Mouse (Mus musculus): Measurements from ENCODE around the gene Nrp2.

The Nrp2 gene

DNA sequence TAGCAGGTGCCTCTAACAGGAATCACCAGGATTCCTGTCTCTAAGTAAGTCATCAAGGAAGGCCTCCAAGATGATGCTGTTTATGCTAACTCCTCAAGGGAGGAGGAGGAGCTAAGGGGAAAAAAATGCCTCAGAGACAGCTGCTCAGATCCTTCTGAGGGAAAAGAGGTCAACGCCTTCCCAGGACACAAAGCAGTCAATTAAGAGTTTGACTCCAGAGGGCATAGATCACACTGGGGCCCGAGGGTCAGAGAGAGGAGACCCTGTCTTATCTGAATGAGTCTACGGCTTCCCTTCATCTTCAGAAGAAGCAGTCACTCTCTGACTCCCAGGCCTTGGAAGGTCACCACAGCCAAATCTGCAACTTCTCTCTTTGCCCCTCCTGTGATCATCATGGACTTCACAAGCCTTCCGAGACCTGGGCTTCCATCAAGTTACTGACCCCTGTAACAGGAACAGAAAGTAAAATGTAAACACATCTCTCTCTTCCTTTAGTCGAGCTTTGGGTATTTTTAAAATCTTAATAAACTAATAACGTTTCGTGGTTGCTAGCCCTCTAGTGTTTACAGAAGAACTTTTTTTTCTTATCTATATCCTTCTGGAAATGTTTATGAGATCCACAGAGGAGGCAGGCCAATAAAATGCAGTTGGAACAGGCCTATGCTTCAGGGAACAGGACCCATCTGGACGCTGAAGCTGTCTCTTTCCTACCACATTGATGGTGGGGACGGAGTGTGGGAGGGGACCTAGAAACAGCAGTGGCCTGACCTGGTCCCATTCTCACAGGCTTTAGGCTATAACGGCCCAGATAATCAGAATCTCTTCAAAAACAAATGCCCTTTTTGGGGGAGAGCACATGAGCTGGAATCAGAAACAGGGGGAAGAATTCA lies 118.7 kb downstream of the Nrp2 start:
- DNase-seq (ENCODE audit: low spot score): peak; percentile 64

DNA sequence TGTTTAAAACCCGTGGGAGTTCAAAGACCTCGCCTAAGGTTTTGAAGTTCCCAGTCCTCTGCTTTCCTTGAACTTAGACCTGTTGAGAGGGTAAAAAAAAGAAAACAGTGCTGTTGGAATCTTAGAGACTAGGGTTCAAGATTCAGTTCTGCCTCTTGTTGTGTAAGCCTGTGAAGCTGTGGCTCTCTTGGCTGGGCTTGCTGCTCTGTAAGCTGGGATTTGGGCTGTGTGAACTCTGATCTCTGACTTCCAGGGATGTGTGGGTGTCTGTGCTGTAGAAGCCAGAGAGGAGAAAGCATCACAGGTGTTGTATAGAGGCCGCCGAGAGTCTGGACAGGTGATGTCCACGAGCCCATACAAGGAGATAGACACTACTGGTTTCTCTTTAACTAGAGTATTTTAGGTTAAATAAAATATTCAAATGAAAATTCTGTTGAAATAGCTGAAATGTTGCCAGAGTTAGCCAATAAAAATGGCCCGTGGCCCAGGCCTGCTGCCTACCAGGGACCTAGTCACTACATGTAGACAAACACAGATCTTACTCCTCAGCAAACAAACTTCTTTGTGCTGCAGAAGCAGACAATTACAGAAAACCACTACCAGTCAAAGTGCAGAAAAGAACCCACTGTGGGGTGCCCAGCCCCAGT lies 120.6 kb downstream of the Nrp2 start:
- no peak for DNase-seq (ENCODE audit: low spot score)

DNA sequence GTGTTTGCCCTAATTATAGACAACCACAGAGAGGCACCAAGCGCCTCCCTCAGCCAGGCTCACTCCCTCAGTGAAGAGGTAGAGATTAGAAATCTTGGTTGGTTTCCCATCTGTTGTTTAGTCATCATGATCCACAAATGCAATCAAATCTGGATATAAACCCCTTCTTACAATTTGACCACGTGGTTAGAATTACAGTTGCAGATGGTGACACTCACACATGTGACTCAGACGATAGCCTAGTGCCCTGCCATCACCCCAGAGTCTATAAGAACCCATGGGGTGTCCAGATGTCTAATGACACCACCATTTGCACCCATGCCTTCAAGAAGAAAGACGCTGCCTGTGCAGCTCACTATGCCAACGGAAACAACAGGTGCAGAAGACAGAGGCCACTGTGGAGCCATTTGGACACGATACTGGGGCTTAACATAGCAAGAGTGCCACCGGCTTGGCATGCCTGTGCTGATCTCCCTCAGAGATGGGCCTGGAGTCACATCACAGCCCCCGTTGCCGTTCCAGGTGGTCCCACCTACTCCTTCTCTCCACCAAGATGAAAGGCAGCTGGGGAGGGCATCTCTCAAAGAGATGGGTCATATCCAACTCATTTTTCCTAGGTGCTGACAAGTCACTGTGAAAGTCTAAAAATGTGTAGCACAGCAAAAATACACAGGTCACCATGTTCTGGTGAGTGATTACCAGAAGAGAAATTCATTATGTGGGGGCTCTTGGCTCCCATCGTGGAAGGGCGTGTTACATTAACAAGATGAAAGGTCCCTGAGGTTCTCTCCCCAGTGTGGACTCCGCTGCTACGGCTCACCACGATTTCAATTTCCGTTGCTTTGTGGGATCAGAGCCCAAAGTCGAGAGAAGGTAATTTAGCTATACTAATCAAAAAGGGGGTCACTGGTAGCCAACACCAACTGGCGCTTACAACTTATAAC lies 123.0 kb downstream of the Nrp2 start:
- no peak for DNase-seq (ENCODE audit: low spot score)

DNA sequence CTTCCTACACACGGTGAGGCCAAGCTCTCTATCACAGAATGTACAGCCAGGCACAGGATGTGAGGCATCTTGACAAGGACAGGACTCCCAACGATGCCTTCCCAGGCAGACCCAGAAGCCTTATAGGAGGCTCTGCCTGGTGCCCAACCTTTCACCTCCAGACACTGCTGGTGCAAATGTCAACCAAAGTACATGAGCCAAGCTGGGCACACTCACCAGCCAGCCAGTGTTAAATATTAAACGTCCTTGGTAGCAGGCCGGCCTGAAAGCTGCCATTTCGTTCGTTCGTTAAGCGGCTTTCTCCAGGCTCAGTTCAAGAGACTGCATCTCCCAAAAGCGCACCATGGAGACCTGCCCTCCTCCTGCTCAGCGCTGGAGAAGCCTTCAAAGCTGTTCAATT lies 124.2 kb downstream of the Nrp2 start:
- no peak for DNase-seq (ENCODE audit: low spot score)

DNA sequence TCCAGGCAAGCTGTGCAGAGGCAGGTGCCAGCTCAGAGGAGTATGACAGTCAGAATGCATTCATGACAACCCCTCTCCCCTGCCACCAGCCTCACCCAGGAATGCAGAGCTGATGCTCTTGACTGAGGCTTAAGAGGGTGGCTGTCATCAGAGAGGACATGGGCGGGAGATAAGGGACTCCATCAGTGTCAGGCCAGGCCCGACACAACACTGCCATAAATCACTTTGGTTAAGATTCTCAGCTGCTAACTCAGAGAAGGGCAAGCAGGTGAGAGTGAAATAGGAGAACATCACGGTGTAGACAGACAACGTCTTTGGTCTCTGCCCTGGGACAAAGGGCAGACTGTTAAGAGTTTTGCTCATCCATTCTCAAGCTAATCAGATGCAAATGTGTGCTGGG lies 125.1 kb downstream of the Nrp2 start:
- DNase-seq (ENCODE audit: low spot score): no peak

DNA sequence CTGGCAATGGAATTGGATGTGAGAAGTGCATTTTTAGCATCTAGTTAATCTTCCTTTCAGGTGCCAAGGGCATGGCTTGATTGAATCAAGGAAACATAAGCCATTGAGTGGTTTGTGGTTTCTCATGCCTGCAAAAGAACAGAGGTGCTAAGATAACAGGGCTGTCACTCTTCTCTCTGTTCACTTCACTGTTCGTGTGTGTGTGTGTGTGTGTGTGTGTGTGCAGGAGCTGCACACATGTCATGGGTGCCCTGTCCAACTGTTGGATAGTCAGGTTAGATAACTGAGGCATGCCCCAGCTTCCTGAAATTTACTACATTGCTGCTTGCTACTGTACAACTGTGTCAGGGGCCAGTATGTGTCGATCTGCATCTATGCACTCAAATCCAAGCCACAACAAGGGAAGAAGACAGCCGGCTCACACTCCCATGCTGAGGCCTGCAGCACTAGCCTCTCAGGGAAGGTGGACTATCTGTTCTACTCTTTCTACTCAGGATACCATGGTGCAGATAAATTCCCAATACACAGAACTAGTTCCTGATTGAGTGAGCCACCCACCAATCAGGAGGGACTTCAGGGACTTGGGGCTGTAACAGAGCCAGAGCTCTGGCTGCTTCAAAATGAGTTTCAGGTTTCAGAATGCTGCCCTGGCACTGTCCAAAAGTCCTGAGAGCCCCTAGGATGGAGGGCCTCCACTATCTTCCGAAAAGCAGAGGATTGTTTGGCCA lies 126.8 kb downstream of the Nrp2 start:
- no peak for DNase-seq (ENCODE audit: low spot score)

DNA sequence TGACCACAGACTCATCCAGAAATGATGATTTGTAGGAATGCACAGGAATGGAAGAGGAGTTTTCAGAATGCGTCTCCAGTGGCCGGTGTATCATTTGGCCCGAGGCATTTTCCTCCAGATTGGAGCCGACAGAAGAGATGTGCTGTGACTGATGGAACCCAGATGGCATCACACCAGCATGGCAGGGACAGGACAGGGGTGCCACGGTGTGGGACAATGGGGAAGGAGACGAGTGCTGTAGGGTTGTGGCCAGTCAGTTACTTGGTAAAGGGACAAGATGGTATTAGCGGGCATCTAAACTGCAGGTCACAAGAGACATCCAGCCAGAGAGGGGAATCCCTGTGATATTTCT lies 127.3 kb downstream of the Nrp2 start:
- no peak for DNase-seq (ENCODE audit: low spot score)

DNA sequence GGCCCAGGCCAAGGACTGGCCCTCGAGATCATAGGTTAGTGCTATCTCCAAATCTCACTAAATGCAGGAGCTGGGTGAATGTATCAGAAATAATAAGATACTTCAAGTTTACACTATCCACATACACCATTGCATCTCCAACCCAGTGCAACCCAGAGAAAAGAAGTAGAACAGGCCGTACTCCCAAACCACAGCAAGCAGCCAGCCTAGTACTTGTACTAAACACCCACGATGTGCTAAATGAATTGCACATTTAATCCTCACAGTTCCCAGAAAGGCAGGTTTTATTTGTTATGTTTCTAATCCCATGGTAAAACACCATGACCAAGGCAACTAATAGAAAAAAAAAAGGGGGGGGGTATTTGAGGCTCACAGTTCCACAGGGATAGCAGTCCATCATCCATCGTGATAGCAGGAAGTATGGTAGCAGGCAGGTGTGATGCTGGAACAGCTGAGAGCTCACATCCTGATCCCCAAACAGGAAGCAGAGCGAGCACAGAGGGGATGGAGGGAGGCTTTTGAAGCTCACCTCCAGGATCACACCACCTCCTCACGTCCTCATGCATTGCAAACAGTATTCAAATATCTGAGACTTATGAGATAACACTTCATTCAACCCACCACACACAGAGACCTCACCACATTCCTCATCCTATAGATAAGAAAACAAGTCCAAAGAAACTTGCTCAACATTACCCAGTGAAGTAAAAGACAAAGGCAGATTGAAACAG lies 128.8 kb downstream of the Nrp2 start:
- no peak for DNase-seq (ENCODE audit: low spot score)

DNA sequence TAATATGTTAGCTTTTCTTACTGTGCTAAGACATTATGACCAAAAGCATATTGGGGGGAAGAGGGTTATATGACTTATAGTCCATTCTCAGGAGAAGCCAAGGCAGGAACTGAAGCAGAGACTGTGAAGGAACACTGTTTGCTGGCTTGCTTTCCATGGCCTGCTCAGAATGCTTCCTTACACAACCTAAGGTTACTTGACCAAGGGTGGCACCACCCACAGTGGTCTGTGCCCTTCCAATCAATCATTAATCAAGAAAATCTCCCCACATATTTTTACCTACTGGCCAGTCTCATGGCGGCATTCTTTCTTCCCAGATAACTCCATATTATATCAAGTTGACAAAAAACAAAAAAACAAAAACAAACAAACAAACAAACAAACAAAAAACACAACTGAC lies 130.3 kb downstream of the Nrp2 start:
- no peak for DNase-seq (ENCODE audit: low spot score)

DNA sequence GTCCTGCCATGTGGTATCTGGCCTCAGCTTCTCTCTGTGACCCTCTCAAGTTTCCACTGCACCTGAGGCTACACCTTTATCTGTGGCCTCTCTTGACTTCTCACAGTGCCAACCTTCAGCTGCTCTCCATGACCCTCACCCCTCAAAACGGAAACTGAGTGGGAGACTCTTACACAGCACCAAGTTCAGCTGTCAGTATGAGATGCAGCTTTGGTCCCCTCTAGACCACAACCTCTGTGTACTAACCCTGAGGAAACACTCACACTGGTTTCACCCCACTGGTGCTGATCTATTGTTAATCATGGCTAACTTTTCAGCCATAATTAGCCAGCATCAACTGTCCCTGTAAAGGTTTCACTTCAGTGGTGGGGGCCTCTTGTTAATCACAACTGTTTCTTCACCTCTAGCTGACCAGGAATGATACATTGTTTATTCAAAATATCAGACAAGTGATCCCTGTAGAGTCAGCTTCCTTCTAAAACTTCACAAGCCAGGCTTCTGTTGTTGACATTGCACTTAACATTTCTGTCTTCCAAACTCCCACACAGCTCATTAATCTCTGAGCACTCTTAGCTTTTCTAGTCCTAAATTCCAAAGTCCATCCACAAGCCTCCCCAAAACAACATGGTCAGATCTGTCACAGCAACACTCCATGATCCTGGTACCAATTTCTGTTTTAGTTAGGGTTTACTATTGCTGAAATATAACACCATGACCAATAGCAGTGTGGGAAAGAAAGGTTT lies 131.5 kb downstream of the Nrp2 start:
- no peak for DNase-seq (ENCODE audit: low spot score)

DNA sequence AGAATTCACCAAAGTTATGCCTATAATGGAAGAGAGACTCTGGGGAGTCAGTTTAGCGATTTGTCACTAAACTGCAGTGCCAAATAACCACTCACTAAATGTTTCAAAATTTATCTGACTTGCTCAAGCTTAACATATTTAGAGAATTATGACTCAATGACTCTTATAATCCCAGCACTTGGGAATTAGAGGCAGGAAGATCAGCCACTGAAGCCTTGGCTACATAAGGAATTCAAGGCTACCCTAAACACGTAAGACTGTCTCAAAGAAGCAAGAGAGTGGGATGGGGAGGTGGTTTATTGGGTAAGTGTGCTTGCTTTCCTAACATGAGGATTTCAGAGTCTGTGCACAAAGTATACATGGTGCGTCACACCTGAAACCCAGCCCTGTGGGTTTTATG lies 135.0 kb downstream of the Nrp2 start:
- DNase-seq (ENCODE audit: low spot score): no peak

DNA sequence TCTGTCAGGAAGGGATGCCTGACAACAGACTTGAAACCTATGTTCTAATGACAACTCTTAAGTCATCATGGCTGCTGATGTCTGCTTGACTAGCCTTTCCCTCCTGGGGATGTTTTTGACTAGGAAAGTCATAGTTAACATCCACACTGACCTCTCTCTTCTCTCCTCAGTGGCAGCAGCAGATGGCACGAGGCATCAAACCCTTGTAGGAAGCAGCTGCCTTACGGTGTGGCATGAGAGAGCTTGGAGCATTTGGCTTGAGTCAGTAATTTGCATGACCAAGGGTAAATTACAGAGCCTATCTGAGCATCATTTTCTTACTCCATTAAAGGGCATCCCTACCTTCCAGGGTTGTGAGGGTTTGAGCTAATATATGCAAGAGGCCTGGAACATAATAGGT lies 135.5 kb downstream of the Nrp2 start:
- DNase-seq (ENCODE audit: low spot score): no peak

DNA sequence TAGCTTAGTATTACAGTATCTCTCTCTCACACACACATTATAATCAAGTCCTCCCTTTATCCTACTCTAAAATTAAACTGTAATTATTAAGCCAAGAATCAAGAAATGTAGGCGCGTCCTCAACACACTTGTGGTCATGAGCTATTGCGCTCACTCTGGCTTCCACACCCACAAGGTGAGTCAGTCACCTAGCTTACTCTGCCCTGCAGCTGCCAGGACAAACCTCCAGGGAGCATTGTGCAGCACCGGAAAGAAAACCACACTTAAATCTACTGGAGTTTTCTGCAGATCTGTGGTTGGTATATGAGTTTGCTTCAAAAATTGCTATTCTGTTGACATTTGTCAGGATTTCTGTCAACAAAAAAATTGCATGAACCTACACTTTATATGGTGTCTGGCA lies 140.1 kb downstream of the Nrp2 start:
- no peak for DNase-seq (ENCODE audit: low spot score)

DNA sequence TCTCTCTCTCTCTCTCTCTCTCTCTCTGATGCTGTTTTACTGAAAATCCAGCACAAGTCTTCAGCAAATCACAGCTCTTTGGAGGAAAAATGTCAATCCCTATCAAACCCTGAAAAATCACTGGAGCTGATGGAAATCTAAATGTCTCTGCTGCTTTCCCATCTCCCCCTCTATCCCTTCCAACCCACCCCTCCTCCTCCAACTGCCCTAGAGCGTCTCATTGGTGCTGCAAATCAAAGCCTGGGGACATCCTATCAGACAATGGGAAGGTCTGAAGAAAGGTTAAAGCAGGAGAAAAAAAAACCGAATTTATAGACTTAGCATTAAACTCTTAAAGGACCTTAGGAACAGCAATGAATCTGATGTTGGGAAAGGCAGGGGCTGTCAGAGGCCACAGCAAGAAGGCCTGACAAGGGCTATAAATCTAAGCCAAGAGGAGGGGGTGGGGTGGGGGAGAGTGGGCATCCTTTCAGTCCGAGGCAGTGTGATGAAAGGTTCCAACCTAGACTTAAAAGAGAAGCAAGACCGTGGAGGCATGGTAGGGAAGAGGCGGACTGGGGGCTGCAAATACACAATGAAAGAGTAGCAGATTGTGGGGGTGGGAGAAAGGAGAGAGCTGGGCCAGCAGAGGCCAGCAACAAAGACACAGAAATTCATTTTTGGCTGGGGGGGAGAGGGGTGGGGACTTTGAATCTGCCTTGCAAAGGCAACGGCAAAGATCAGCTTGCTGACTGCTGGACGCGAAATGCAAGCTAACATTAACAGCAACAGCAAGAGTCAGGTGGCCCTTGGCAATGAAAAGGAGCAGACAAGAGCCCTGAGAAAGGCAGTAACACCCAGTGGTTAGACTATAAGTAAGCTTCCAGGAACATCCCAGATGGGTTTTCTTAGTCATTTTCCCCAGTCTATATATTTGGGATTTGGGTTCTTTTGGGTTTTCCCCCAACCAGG lies 148.2 kb downstream of the Nrp2 start:
- peak; percentile 28 for DNase-seq (ENCODE audit: low spot score)

DNA sequence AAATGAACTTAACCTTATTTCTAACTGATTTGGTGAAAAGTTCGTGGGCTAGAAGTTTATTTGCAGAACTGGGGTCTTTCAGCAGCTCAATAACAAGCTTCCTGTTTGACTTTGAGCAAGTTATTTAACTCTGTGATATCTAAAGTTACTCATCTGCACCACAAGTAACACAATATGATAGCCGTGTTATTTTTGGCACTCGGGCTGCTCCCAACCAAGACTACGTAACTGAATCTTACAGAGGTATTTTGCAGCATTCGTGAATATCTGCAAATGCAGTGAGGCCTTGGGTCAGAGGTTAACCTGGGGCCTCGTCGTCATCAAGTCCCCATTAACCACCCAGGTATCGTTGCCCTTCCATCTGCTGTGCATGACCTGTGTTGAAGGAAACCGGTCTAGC lies 150.3 kb downstream of the Nrp2 start:
- DNase-seq (ENCODE audit: low spot score): no peak

DNA sequence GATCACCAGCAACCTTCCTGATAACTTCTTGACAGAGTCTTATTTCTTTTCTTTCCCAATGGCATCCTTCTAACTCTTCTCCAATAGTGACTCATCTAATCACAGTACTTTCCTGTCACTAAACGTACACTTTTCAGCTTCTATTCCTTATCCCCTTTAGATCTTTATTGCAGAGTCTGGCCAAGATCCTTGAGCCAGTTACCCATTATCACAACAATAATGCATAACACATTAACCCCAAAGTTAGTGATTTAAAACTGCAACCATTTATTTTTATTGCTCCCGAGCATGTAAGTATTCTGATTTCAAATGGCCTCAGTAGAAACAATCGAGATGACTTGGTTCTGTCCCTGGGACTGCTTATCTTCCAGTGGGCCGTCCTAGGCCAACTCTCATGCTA lies 150.9 kb downstream of the Nrp2 start:
- no peak for DNase-seq (ENCODE audit: low spot score)

DNA sequence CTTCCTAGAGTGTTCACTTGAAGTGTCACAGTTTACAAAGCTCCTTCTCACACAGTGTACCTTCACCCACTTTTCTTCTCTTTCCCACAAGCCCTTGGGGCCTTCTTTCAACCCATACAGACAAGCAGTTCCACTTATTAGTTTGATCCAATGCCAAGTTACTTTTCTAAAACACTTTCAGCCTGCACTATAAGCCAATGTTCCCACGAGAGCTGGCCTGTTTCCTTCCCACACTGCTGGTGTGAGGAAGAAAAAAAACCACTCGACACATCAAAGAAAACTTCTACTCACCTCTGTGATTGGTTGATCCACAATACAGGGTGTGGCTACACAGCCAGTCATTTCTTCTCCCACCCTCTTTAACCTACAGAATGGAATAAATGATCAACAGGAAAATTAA lies 156.0 kb downstream of the Nrp2 start:
- DNase-seq (ENCODE audit: low spot score): no peak

DNA sequence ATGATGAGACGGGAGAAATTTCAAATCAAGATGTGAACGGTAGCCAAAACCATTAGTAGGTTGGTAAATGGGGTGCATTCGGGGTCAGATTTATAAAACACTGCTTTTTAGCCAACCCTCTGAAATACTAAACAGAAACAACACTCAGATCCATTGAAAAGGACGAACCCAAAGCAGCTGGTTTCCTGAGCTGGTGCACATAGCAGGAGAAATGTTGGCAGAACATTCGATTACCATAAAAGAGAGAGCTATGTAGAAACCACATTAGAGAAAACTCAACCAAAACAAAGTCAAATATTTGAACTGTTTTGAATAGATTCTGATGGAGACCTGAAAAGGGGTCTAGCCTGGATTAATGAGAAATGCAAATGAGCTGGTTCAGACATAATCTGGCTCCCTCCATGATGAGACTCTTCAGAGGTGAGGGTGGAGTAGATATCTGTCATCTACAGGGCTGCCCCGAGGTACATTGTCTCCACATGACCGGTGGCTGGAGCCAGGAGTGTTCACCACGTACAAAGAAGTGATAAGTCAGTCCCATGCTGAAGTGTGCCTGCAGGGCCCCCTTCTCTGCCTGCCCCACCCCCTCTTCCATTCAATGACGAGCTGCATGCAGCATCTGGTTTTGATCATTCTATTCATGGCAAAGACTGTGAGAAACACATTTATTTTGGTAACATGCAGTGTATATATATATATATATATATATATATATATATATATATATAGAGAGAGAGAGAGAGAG lies 156.6 kb downstream of the Nrp2 start:
- DNase-seq (ENCODE audit: low spot score): no peak

DNA sequence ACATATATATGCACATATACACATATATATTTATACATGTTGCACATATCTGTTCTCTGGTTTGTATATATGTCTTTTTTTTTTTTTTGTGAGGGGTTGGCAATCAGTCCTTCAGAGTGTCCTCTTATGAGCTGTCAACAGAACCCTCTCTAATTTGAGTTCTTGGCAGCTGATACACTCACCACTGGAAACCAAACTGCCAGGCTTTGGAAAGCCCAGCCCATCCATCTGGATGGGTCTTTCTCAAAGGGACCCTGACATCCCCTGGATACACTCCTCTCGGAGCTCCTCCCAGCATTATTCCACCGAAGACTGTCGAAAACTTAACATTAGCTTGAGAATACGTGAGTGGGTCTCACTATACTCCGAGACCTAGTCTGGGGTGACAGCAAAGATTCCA lies 157.2 kb downstream of the Nrp2 start:
- no peak for DNase-seq (ENCODE audit: low spot score)
